Mouse (Mus musculus): ENCODE measurements around the gene Fam71b.

Fam71b gene

GRCm38 (mm10) chr11:46396167-46396859, at the start of gene Fam71b:
Gene Fam71b (plus strand): TSS chr11:46396559.
- no peak for DNase-seq

GRCm38 (mm10) chr11:46347756-46348155, 48.6 kb upstream of the Fam71b start:
- no peak for DNase-seq

GRCm38 (mm10) chr11:46348416-46348815, 47.9 kb upstream of the Fam71b start:
- no peak for DNase-seq

- DNase-seq: no peak
These were observed 46.5 kb upstream of the Fam71b start for GRCm38 (mm10) chr11:46349681-46350410.

- no peak for DNase-seq
These were observed 38.0 kb upstream of the Fam71b start for GRCm38 (mm10) chr11:46358369-46358768.

- DNase-seq: no peak
These were observed 35.2 kb upstream of the Fam71b start for GRCm38 (mm10) chr11:46360991-46361665.

- DNase-seq: no peak
These were observed 34.0 kb upstream of the Fam71b start for GRCm38 (mm10) chr11:46362061-46363022.

- no peak for DNase-seq
These were observed 32.5 kb upstream of the Fam71b start for GRCm38 (mm10) chr11:46363864-46364263.

GRCm38 (mm10) chr11:46365744-46366143, 30.6 kb upstream of the Fam71b start:
- DNase-seq: no peak

GRCm38 (mm10) chr11:46366357-46366756, 30.0 kb upstream of the Fam71b start:
- no peak for DNase-seq

GRCm38 (mm10) chr11:46370457-46370856, 25.9 kb upstream of the Fam71b start:
- DNase-seq: no peak

GRCm38 (mm10) chr11:46371250-46371649, 25.1 kb upstream of the Fam71b start:
- DNase-seq: no peak

- DNase-seq: no peak
These were observed 23.9 kb upstream of the Fam71b start for GRCm38 (mm10) chr11:46372331-46372953.

- DNase-seq: no peak
These were observed 23.0 kb upstream of the Fam71b start for GRCm38 (mm10) chr11:46373071-46374030.

- DNase-seq: no peak
These were observed 21.3 kb upstream of the Fam71b start for GRCm38 (mm10) chr11:46375015-46375414.

- no peak for DNase-seq
These were observed 19.0 kb upstream of the Fam71b start for GRCm38 (mm10) chr11:46377316-46377715.

GRCm38 (mm10) chr11:46377819-46378782, 18.3 kb upstream of the Fam71b start:
- no peak for DNase-seq

- DNase-seq: no peak
These were observed 16.2 kb upstream of the Fam71b start for GRCm38 (mm10) chr11:46380097-46380675.

GRCm38 (mm10) chr11:46382466-46382865, 13.9 kb upstream of the Fam71b start:
- DNase-seq: no peak

Measured in kidney, adult 9 months (tissue).